Mouse (Mus musculus) spleen, adult 2 months (tissue): ENCODE measurements around the gene Batf3. TPM values are rescaled to one million over a fixed set of nuclear protein-coding genes. Genes with fewer than 3 reads are reported as not detected.
A peak's percentile ranks its signal among the peaks of the same experiment; 100 is the strongest.

Experiments used
- DNase-seq, 2 experiments: peaks; one replicate each; pipeline versions ENCODE4 v3.0.0 to v3.0.0-alpha.2; 2012 to 2021; ENCODE audit warnings: low spot score in 2 of 2, low read depth in 1 of 2
- H3K27ac ChIP-seq: fragments of 200-500 bp; 2 replicates; pipeline ENCODE4 v1.5.1; 2012; ENCODE audit warnings: low read length, inconsistent platforms; ENCODE audit not compliant: insufficient read depth
- H3K27me3 ChIP-seq: fragments of 200-500 bp; 2 replicates; pipeline ENCODE4 v1.6.1; 2012; ENCODE audit warnings: mild to moderate bottlenecking, moderate library complexity, low read length, inconsistent platforms; ENCODE audit not compliant: control insufficient read depth, insufficient read depth
- H3K36me3 ChIP-seq: fragments of 200-500 bp; 2 replicates; pipeline ENCODE4 v1.6.1; 2012; ENCODE audit warnings: mild to moderate bottlenecking, low read length, inconsistent platforms; ENCODE audit not compliant: control insufficient read depth, insufficient read depth
- H3K4me1 ChIP-seq: fragments of 200-500 bp; 2 replicates; pipeline ENCODE4 v1.6.1; 2011; ENCODE audit warnings: inconsistent platforms; ENCODE audit not compliant: control insufficient read depth, insufficient read depth, insufficient read length
- H3K4me3 ChIP-seq: fragments of 200-500 bp; 2 replicates; pipeline ENCODE4 v1.5.1; 2011; ENCODE audit warnings: mild to moderate bottlenecking, inconsistent platforms; ENCODE audit not compliant: insufficient read depth, insufficient read length; ENCODE audit errors: extremely low read depth
- CTCF ChIP-seq: fragments of 200-500 bp; IDR thresholded peaks from 2 replicates; pipeline ENCODE4 v1.5.1; 2011; ENCODE audit warnings: mild to moderate bottlenecking, inconsistent platforms; ENCODE audit not compliant: insufficient read depth, insufficient read length, insufficient replicate concordance; ENCODE audit errors: extremely low read depth
- POLR2A ChIP-seq: fragments of 200-500 bp; IDR thresholded peaks from 2 replicates; pipeline ENCODE4 v1.6.1; 2011; ENCODE audit warnings: low read depth, low read length, inconsistent platforms
- WGBS: fragments of 180-500 bp; shearing (Covaris S2); methylation state at CpG from one replicate; pipeline ENCODE4 v1.1.7; 2018; 5-methylcytosine and 5-hydroxymethylcytosine counted together
- polyA plus RNA-seq: library from polyadenylated mRNA; depleted of rRNA; stranded (reverse); fragments of >200 nt; gene quantifications from 2 replicates; pipeline ENCODE4 v1.2.3, GENCODE M21; 2012

Batf3 gene
- polyA plus RNA-seq, 1 experiment: 22.7 TPM

- peaks cover 2% of the 10 kb centered on the region; the same call in 1 of the 2 replicates for H3K36me3 ChIP-seq
- no peak for TF ChIP-seq CTCF
- TF ChIP-seq POLR2A: no peak
- peak; percentile 11 to 21 for DNase-seq
- no peak overlapping the region for H3K4me3 ChIP-seq
- H3K4me1 ChIP-seq: peaks cover 3% of the 10 kb centered on the region; the same call in 1 of the 2 replicates
- H3K27me3 ChIP-seq: no peaks in the 10 kb centered on the region
- WGBS: 26% methylated on average over 12 of the region's 12 CpGs
- peak overlapping the region; percentile 43 for H3K27ac ChIP-seq
Measured at GRCm38 (mm10) chr1:191085597-191085996, 12.1 kb upstream of the Batf3 start.

GRCm38 (mm10) chr1:191086304-191086878 is 11.3 kb upstream of the Batf3 start:
- Histone ChIP-seq H3K27me3 (no peaks in the 10 kb centered on the region), H3K4me3 (no peak overlapping the region), H3K36me3 (peaks cover 2% of the 10 kb centered on the region; the same call in 1 of the 2 replicates), H3K4me1 (peaks cover 3% of the 10 kb centered on the region; the same call in 1 of the 2 replicates), H3K27ac (peak overlapping the region; percentile 43; the same call in 1 of the 2 replicates)
- no peak for DNase-seq
- TF ChIP-seq CTCF (no peak), POLR2A (no peak)
- 49% methylated on average over 7 of the region's 7 CpGs for WGBS

GRCm38 (mm10) chr1:191086960-191087359 is 10.7 kb upstream of the Batf3 start:
- 74% methylated on average over 8 of the region's 8 CpGs for WGBS
- TF ChIP-seq POLR2A (no peak), CTCF (no peak)

GRCm38 (mm10) chr1:191087955-191088354 is 9.7 kb upstream of the Batf3 start:
- no peak overlapping the region for H3K4me3 ChIP-seq
- no peak overlapping the region for H3K27ac ChIP-seq
- H3K36me3 ChIP-seq: no peaks in the 10 kb centered on the region
- peaks cover 3% of the 10 kb centered on the region; the same call in 1 of the 2 replicates for H3K4me1 ChIP-seq
- WGBS: 55% methylated on average over 5 of the region's 5 CpGs
- H3K27me3 ChIP-seq: no peaks in the 10 kb centered on the region
- no peak for TF ChIP-seq CTCF
- no peak for TF ChIP-seq POLR2A
- DNase-seq: no peak

More at GRCm38 (mm10) chr1:191086960-191087359, 10.7 kb upstream of the Batf3 start:
- H3K4me3 ChIP-seq: no peak overlapping the region
- H3K4me1 ChIP-seq: peaks cover 3% of the 10 kb centered on the region; the same call in 1 of the 2 replicates
- H3K36me3 ChIP-seq: peaks cover 2% of the 10 kb centered on the region; the same call in 1 of the 2 replicates
- H3K27me3 ChIP-seq: no peaks in the 10 kb centered on the region
- no peak for DNase-seq
- H3K27ac ChIP-seq: 0 out of 2 replicates have a peak overlapping the region, but pooled peaks have one; percentile 5

- no peak for DNase-seq
- peaks cover 3% of the 10 kb centered on the region; the same call in 1 of the 2 replicates for H3K4me1 ChIP-seq
- WGBS: 87% methylated on average over 6 of the region's 6 CpGs
- H3K27ac ChIP-seq: no peak overlapping the region
- TF ChIP-seq POLR2A: no peak
- no peak for TF ChIP-seq CTCF
- no peaks in the 10 kb centered on the region for H3K27me3 ChIP-seq
- no peak overlapping the region for H3K4me3 ChIP-seq
- H3K36me3 ChIP-seq: no peaks in the 10 kb centered on the region
Measured at GRCm38 (mm10) chr1:191089355-191089754, 8.3 kb upstream of the Batf3 start.

- Histone ChIP-seq H3K36me3 (no peaks in the 10 kb centered on the region), H3K27me3 (no peaks in the 10 kb centered on the region), H3K4me3 (no peak overlapping the region), H3K27ac (peak overlapping the region; percentile 7; the same call in 1 of the 2 replicates), H3K4me1 (no peaks in the 10 kb centered on the region)
- DNase-seq: no peak
- TF ChIP-seq POLR2A (no peak), CTCF (no peak)
- WGBS: 84% methylated on average over 8 of the region's 8 CpGs
Measured at GRCm38 (mm10) chr1:191092050-191092449, 5.6 kb upstream of the Batf3 start.

- peaks cover 10% of the 10 kb centered on the region for H3K27me3 ChIP-seq
- TF ChIP-seq POLR2A: no peak
- no peak for TF ChIP-seq CTCF
- 75% methylated on average over 5 of the region's 5 CpGs for WGBS
Measured at GRCm38 (mm10) chr1:191093578-191093977, 4.1 kb upstream of the Batf3 start.

More at GRCm38 (mm10) chr1:191093578-191093977, 4.1 kb upstream of the Batf3 start:
- DNase-seq: no peak
- H3K27ac ChIP-seq: no peak overlapping the region
- peaks cover 7% of the 10 kb centered on the region for H3K4me1 ChIP-seq
- H3K36me3 ChIP-seq: no peaks in the 10 kb centered on the region
- no peak overlapping the region for H3K4me3 ChIP-seq
